Mouse (Mus musculus): Measurements from ENCODE around the gene Zmym2. TPM values are rescaled to one million over a fixed set of nuclear protein-coding genes. Genes with fewer than 3 reads are reported as not detected.

Gene Zmym2
- polyA plus RNA-seq, 2 experiments: 6.6 to 6.7 TPM

GRCm38 (mm10) chr14:56939903-56940302, 53.5 kb downstream of the Zmym2 start:
- H3K4me2 ChIP-seq (ENCODE audit: low read depth): no peak overlapping the region
- DNase-seq (ENCODE audit: low read depth in 3 of 3, low spot score in 3 of 3) (no peak), ATAC-seq (ENCODE audit: insufficient read depth) (no peak)
- H3K4me1 ChIP-seq (replicated peaks; ENCODE audit: control insufficient read depth in 2 of 2, insufficient read depth in 2 of 2, low read length in 1 of 2): no peaks in the 10 kb centered on the region
- WGBS (ENCODE audit: insufficient replicate concordance): 80% methylated on average over 1 of the region's 1 CpGs
- TF ChIP-seq CTCF (IDR thresholded peaks at IDR 0.05; ENCODE audit: low read depth) (no peak), EP300 (IDR thresholded peaks at IDR 0.05; ENCODE audit: low read depth) (no peak)
- H3K9me3 ChIP-seq (ENCODE audit: control insufficient read depth, low read length): no peaks in the 10 kb centered on the region
- H3K9ac ChIP-seq (replicated peaks): no peak overlapping the region
- no peaks in the 10 kb centered on the region; the same call in 1 of the 2 replicates for H3K36me3 ChIP-seq (replicated peaks; ENCODE audit: control insufficient read depth, insufficient read depth, low read depth)
- no peaks in the 10 kb centered on the region for H3K27me3 ChIP-seq (ENCODE audit: control insufficient read depth, insufficient read depth, low read length)
- no peak overlapping the region for H3K4me3 ChIP-seq (ENCODE audit: insufficient read depth in 1 of 2, low read depth in 2 of 2, low read length in 2 of 2)
- no peak overlapping the region for H3K27ac ChIP-seq

GRCm38 (mm10) chr14:56952928-56953327, 66.5 kb downstream of the Zmym2 start:
- Histone ChIP-seq H3K9me3 (ENCODE audit: control insufficient read depth, low read length) (no peaks in the 10 kb centered on the region), H3K9ac (replicated peaks) (no peak overlapping the region), H3K4me1 (replicated peaks; ENCODE audit: control insufficient read depth in 2 of 2, insufficient read depth in 2 of 2, low read length in 1 of 2) (peaks cover 0 to 3% of the 10 kb centered on the region in 2 experiments; a peak in 1 of 4 replicates), H3K27ac (no peak overlapping the region), H3K27me3 (ENCODE audit: control insufficient read depth, insufficient read depth, low read length) (no peaks in the 10 kb centered on the region), H3K4me3 (ENCODE audit: insufficient read depth in 1 of 2, low read depth in 2 of 2, low read length in 2 of 2) (no peak overlapping the region), H3K36me3 (replicated peaks; ENCODE audit: control insufficient read depth, insufficient read depth, low read depth) (peaks cover 7% of the 10 kb centered on the region), H3K4me2 (ENCODE audit: low read depth) (no peak overlapping the region)
- WGBS (ENCODE audit: insufficient replicate concordance): 79% methylated on average over 4 of the region's 4 CpGs
- DNase-seq (ENCODE audit: low read depth in 3 of 3, low spot score in 3 of 3) (no peak), ATAC-seq (ENCODE audit: insufficient read depth) (no peak)
- no peak for TF ChIP-seq CTCF (IDR thresholded peaks at IDR 0.05; ENCODE audit: low read depth)
- TF ChIP-seq EP300 (IDR thresholded peaks at IDR 0.05; ENCODE audit: low read depth): no peak

GRCm38 (mm10) chr14:56954393-56954792, 67.9 kb downstream of the Zmym2 start:
- Histone ChIP-seq H3K4me3 (ENCODE audit: insufficient read depth in 1 of 2, low read depth in 2 of 2, low read length in 2 of 2) (no peak overlapping the region), H3K9me3 (ENCODE audit: control insufficient read depth, low read length) (no peaks in the 10 kb centered on the region), H3K36me3 (replicated peaks; ENCODE audit: control insufficient read depth, insufficient read depth, low read depth) (peaks cover 7% of the 10 kb centered on the region), H3K4me1 (replicated peaks; ENCODE audit: control insufficient read depth in 2 of 2, insufficient read depth in 2 of 2, low read length in 1 of 2) (peaks cover 0 to 3% of the 10 kb centered on the region in 2 experiments; a peak in 1 of 4 replicates), H3K27me3 (ENCODE audit: control insufficient read depth, insufficient read depth, low read length) (no peaks in the 10 kb centered on the region), H3K9ac (replicated peaks) (no peak overlapping the region), H3K4me2 (ENCODE audit: low read depth) (no peak overlapping the region), H3K27ac (no peak overlapping the region)
- TF ChIP-seq EP300 (IDR thresholded peaks at IDR 0.05; ENCODE audit: low read depth) (no peak), CTCF (IDR thresholded peaks at IDR 0.05; ENCODE audit: low read depth) (no peak)
- DNase-seq (ENCODE audit: low read depth in 3 of 3, low spot score in 3 of 3) (peak in 1 of 3 experiments; percentile 5), ATAC-seq (ENCODE audit: insufficient read depth) (no peak)

GRCm38 (mm10) chr14:56963969-56964734, 77.7 kb downstream of the Zmym2 start:
- WGBS (ENCODE audit: insufficient replicate concordance): 47% methylated on average over 2 of the region's 2 CpGs
- Histone ChIP-seq H3K9me3 (ENCODE audit: control insufficient read depth, low read length) (no peaks in the 10 kb centered on the region), H3K36me3 (replicated peaks; ENCODE audit: control insufficient read depth, insufficient read depth, low read depth) (peaks cover 2% of the 10 kb centered on the region; the same call in 1 of the 2 replicates), H3K4me3 (ENCODE audit: insufficient read depth in 1 of 2, low read depth in 2 of 2, low read length in 2 of 2) (no peak overlapping the region), H3K27me3 (ENCODE audit: control insufficient read depth, insufficient read depth, low read length) (no peaks in the 10 kb centered on the region), H3K9ac (replicated peaks) (no peak overlapping the region), H3K4me2 (ENCODE audit: low read depth) (no peak overlapping the region), H3K27ac (no peak overlapping the region), H3K4me1 (replicated peaks; ENCODE audit: control insufficient read depth in 2 of 2, insufficient read depth in 2 of 2, low read length in 1 of 2) (no peaks in the 10 kb centered on the region)
- DNase-seq (ENCODE audit: low read depth in 3 of 3, low spot score in 3 of 3): peak; percentile 5 to 12 (median 10)
- peak; percentile 58 for TF ChIP-seq CTCF (IDR thresholded peaks at IDR 0.05; ENCODE audit: low read depth)
- TF ChIP-seq EP300 (IDR thresholded peaks at IDR 0.05; ENCODE audit: low read depth): no peak
- ATAC-seq (ENCODE audit: insufficient read depth): no peak

GRCm38 (mm10) chr14:56969653-56970052, 83.2 kb downstream of the Zmym2 start:
- Histone ChIP-seq H3K4me3 (ENCODE audit: insufficient read depth in 1 of 2, low read depth in 2 of 2, low read length in 2 of 2) (no peak overlapping the region), H3K27ac (no peak overlapping the region), H3K4me1 (replicated peaks; ENCODE audit: control insufficient read depth in 2 of 2, insufficient read depth in 2 of 2, low read length in 1 of 2) (no peaks in the 10 kb centered on the region), H3K4me2 (ENCODE audit: low read depth) (no peak overlapping the region), H3K9me3 (ENCODE audit: control insufficient read depth, low read length) (no peaks in the 10 kb centered on the region), H3K9ac (replicated peaks) (no peak overlapping the region), H3K27me3 (ENCODE audit: control insufficient read depth, insufficient read depth, low read length) (no peaks in the 10 kb centered on the region), H3K36me3 (replicated peaks; ENCODE audit: control insufficient read depth, insufficient read depth, low read depth) (no peaks in the 10 kb centered on the region)
- 67% methylated on average over 8 of the region's 8 CpGs for WGBS (ENCODE audit: insufficient replicate concordance)
- ATAC-seq (ENCODE audit: insufficient read depth) (no peak), DNase-seq (ENCODE audit: low read depth in 3 of 3, low spot score in 3 of 3) (no peak)
- TF ChIP-seq EP300 (IDR thresholded peaks at IDR 0.05; ENCODE audit: low read depth): no peak
- no peak for TF ChIP-seq CTCF (IDR thresholded peaks at IDR 0.05; ENCODE audit: low read depth)
